Mouse (Mus musculus) gastrocnemius, postnatal 25 days (tissue): ENCODE results near the gene Clip2. TPM values are rescaled to one million over a fixed set of nuclear protein-coding genes. Genes with fewer than 3 reads are reported as not detected.
"Not testable (repeated sequence)": the region's sequence is repeated elsewhere in the genome, so short reads cannot be mapped to it uniquely, and the experiment has no call there.

Experiments
- DNase-seq: peaks from one replicate; pipeline ENCODE4 v3.0.0; 2022
- total RNA-seq, 2 experiments: library from RNA; stranded (reverse); gene quantifications; 1 replicate in 1 of 2; 2 replicates in 1 of 2; pipeline ENCODE4 v1.2.3; 2021

The Clip2 gene
- total RNA-seq, 2 experiments from 2014 or later, result 3.6 to 4.0 TPM

- no peak for DNase-seq
Measured at GRCm38 (mm10) chr5:134490465-134490864, 61.8 kb downstream of the Clip2 start.

- no peak for DNase-seq
Measured at GRCm38 (mm10) chr5:134489583-134489982, 62.7 kb downstream of the Clip2 start.

GRCm38 (mm10) chr5:134488596-134488995 is 63.6 kb downstream of the Clip2 start:
- DNase-seq, result no peak

DNA sequence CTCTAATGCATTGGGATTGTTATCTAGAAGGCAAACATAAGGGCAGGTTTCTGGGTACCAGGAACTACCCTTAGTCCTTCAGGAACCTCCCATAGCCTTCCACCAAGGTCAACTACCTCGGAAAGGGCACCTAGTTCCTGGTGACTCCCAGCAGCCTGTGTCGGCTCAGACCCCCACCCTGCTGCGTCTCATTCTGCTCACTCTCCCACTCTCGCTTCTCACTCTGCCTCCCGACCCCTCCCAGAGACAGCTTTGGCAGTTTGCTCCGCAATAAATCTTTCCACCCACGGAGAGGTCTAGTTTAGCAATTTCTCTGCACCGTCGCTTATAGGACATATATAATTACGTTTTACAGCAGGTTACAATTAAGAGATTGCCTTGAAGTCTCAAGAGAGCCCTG is 64.2 kb downstream of the Clip2 start:
- DNase-seq, result no peak

DNA sequence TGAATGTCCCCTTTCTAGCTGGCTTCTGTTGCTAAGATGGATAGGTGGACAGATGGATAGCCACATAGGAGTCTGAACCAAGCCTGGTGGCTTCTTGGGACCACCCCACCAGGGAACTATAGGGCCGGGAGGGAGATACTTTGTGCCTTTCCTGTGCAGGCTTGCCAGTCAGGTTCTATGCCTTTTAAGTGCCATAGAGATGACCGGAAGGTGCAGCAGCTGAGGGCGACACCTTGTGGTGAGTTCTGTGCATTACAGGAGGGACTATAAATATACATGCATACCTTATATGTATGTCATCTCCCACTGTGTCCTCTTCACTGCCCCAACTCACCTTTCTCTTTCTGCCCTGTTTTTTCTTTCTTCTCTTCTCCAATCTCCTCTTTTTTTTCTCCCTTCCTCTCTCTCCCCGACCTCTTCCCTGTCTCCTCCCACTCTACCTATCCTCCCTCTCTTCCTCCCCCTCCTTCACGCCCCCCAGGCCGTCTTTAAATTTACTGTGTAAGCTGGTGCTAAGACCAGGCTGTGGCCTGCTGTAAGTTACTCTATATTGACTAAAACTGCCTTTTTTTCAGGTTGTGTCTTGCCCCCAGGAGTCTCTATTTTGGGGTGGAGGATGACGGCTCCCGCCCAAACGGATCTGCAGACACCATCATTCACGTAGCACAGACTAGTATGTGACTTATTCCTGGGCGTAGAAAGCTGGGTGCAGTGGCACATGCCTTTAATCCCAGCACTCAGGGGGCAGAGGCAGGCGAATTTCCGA is 66.2 kb downstream of the Clip2 start:
- no peak for DNase-seq

- no peak for DNase-seq
Measured at GRCm38 (mm10) chr5:134485183-134485730, 67.0 kb downstream of the Clip2 start.

- DNase-seq, result no peak
Measured at GRCm38 (mm10) chr5:134483291-134483690, 68.9 kb downstream of the Clip2 start.

- no peak for DNase-seq
Measured at GRCm38 (mm10) chr5:134482331-134482730, 69.9 kb downstream of the Clip2 start.

DNA sequence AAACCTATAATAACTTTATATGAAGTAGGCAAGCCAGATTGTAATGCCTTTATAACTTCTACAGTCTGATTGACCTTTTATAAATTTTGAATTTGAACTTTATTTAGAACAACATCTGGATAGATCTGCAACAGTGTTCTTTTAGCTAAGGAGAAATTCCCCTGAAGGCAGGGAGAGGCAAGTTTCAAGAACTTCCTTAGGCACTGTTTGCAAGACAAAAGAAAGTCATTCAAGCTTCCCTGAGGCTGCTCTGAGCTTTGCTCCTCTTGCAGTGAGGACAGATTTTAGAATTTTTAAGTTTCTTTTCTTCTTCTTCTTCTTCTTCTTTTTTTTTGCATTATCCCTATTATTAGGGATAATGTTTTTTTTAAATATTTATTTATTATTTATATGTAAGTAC is 73.3 kb downstream of the Clip2 start:
- DNase-seq, result not testable (repeated sequence)

DNA sequence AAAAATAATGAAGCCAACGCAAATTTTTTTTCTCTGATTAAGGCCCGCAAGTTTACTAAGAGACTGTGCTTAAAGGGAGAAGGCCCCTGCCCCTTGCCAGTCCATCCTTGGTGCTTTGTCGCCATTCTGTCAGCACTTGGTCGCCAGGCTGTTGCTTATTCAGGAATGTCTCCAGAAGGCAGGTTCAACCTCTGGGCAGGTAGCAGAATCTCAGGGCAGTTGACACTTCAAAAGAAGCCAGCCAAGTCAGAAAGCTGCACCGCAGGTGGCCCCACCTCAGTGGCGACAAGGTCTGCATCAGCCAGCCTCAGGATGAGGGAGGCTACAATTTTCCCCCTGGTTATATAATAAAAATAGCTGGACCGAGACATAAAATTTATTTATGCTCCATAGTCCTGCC is 76.5 kb downstream of the Clip2 start:
- not testable (repeated sequence) for DNase-seq

DNA sequence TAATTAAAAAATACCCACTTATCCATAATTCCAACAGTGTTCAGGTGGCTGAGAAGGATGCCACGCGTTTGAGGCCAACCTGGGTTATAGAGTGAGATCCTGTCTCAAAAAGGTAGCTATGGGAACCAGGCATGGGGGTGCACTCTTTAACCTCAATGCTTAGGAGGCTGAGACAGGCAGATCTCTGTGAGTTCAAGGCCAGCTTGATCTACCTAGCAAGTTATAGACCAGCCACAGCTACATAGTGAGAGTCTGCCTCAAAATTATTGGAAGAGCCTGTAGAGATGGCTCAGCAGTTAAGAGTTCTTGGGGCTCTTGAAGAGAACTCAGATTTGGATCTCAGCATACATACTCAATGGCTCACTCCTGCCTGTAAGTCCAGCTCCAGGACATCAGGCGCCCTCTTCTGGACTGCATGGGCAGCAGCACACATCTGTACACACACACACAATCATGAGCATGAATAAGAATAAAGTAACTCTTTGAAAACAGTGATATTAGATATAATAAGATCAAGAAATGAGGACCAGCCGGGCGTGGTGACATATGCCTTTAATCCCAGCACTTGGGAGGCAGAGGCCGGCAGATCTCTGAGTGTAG is 77.1 kb downstream of the Clip2 start:
- no peak for DNase-seq

DNA sequence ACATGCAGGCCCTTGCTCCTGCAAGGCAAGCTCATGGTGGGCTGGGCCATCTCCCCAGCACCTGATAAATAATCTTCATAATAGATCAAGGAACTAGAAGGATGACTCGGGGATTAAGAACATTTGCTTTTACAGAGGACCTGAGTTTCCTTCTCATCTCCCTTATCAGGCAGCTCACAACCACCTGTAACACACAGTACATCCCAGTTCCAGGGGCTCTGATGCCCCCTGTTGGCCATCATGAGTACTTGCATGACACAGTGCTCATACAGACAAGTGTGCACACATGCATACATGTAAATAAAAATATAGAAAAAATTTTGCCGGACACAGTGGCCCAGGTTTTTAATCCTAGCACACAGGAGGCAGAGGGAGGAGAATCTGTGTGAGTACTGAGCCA is 78.3 kb downstream of the Clip2 start:
- DNase-seq, result no peak

DNA sequence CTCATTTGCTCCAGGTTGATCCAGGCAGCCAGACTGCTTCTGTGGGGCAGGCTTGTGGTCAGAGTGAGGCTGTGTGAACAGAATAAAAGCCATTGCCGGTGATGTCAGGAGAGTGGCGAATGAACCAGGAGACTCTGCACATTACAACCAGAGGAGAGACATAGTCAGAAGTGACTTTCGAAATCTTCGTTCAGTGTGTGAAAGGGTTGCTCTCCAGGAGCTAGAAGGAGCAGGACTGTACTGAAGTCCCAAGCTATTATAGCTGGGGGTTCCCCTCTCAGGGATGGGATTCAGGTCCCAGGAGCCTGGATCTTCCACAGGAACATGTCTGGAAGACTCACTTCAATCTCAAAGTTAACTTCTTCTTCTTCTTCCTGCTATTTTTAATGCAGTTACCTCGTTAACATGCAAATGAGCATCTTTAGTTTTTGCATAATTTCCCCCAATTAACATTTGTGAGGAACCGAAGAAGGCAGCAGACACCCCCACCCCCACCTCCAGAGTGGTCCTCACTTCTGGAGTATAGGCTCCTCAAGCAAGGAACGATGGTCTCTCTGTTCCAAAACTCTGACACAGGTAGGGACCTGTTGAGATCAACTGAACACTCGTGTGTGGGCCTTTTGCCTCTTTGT is 81.6 kb downstream of the Clip2 start:
- no peak for DNase-seq

DNA sequence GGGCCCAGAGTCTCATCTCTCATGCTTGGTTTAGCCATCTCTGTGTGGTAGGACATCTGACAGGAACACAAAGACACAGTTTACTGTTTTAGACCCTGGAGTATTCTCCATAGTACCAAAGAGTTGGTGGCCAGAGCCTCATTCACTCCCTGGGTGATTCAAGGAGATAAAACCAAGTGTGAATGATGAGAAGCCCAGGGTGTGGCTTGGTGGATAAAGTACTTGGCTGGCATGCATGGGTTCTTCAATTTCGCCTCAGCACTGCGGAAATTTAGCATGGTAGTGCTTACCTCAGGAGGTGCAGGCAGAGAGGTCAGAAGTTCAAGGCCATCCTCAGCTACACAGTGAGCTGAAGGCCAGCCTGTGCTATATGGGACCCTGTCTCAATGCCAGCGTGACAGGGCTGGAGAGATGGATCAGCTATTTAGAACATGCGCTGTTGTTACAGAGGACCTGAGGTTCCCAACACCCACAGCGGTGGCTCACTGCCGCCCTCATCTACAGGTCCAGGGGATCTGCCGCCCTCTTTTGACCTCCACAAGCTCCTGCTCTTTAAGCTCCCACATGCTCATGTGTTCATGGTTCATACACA is 82.6 kb downstream of the Clip2 start:
- DNase-seq, result no peak

- DNase-seq, result no peak
Measured at GRCm38 (mm10) chr5:134468158-134468765, 84.0 kb downstream of the Clip2 start.

GRCm38 (mm10) chr5:134467030-134467549 is 85.1 kb downstream of the Clip2 start:
- DNase-seq, result no peak

DNA sequence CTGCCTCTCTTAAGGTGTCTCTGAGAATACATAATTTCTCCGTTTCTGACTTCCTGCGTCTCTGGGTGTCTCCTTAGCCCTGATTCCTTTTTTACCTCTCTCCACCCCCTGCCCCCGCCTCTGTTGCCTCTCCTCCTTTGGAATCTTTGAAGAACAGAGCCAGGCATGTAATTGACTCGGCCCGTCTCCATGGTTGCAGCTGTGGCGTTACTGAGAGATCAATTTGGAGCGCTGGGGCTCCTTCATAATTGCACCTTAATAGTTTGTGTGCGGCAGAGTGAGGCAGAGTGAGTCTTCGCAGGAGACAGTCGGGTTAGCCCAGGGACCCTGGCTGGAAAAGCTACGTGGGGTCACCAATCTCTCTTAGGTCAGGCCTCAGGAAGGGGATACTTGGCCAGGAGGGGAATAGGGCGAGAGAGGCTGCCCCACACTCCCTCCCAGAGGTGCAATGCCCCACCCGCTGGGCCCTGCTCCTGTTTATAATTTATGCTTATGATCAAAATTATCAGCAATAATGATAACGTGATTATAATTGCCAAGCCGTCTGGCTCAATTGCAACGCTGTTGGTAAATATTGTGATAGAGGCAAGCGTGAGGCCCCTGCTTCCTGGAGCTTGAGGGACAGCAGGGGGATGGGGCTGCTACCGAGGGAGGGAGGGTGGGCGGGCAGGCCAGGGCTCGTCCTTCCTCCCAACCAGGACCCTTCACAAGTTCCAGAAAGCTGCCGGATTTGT is 85.8 kb downstream of the Clip2 start:
- DNase-seq, result no peak

- no peak for DNase-seq
Measured at GRCm38 (mm10) chr5:134465197-134465596, 87.0 kb downstream of the Clip2 start.

GRCm38 (mm10) chr5:134464225-134464624 is 88.0 kb downstream of the Clip2 start:
- DNase-seq, result no peak

DNA sequence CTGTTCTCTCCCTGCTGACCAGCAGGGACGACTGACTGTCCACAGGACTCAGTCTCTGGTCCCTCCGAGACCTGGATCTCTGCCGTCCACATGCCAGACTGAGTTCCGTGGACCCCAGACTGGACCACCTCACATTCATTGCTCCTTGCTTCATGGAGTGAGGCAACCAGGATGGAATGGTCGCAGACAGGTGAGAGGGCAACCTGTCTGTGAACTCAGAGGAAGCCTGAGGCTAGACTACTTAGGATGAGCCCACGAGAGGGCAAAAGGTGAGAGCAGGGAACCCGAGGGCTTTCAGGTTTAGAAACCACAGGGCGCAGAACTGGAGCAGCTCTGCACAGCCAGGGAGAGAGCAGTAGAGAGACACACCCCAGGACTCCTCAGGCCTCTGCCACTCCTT is 89.5 kb downstream of the Clip2 start:
- no peak for DNase-seq

- DNase-seq, result no peak
Measured at GRCm38 (mm10) chr5:134462316-134462715, 89.9 kb downstream of the Clip2 start.
